Mouse (Mus musculus) bone marrow, adult 2 months (tissue): ENCODE measurements around the gene Mllt1.

Experiments
- CTCF ChIP-seq: fragments of 200-500 bp; IDR thresholded peaks from 2 replicates; pipeline ENCODE4 v1.5.1; 2011; ENCODE audit warnings: low read length, control low read depth; ENCODE audit not compliant: control insufficient read depth, insufficient read depth
- POLR2A ChIP-seq: fragments of 200-500 bp; IDR thresholded peaks from 2 replicates; pipeline ENCODE4 v1.6.1; 2011; ENCODE audit warnings: low read depth, mild to moderate bottlenecking, control low read depth, low read length, borderline replicate concordance; ENCODE audit not compliant: control insufficient read depth

GRCm38 (mm10) chr17:56982013-56982412 is 46.8 kb upstream of the Mllt1 start, which contains the start of gene Acer1:
- TF ChIP-seq CTCF: no peak
- TF ChIP-seq POLR2A: no peak
